Mouse (Mus musculus): Measurements from ENCODE around the gene Gm13723. TPM values are rescaled to one million over a fixed set of nuclear protein-coding genes. Genes with fewer than 3 reads are reported as not detected.

Gene Gm13723
- not detected in 2 replicates for total RNA-seq (2017)

- ATAC-seq (ENCODE audit: extremely low read depth, insufficient number of reproducible peaks, low FRiP score, poor library complexity, severe bottlenecking): no peak
These were observed at the start of gene Gm13723 for GRCm38 (mm10) chr2:86874702-86875101. TSS of gene Gm13723 (minus strand) at chr2:86874802.

GRCm38 (mm10) chr2:86905647-86906046, 31.0 kb upstream of the Gm13723 start:
- ATAC-seq (ENCODE audit: extremely low read depth, insufficient number of reproducible peaks, low FRiP score, poor library complexity, severe bottlenecking): no peak

- ATAC-seq (ENCODE audit: extremely low read depth, insufficient number of reproducible peaks, low FRiP score, poor library complexity, severe bottlenecking): no peak
These were observed 17.5 kb upstream of the Gm13723 start, which contains the start of gene Olfr1097 for GRCm38 (mm10) chr2:86892116-86892515. TSS of gene Olfr1097 (minus strand) at chr2:86892216.

DNA sequence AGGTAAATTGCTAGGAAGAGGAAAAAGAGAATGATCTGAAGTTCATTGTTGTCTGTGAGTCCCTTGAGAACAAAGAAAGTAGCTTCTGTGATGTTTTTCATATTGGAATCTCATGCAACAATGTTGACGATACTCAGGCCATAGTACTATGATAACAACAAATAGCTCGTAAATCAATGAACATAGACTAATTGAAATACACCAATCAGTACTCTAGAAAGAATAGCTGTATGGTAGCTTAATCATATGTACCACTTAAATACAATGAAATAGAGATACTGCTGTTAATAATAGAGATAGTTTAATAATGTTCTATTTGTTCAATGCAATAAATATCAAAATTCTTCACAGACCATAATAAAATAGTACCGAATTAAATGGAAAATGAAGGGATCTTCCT, 23.0 kb downstream of the Gm13723 start, which contains the start of gene Olfr1095:
Gene Olfr1095, minus strand, starts transcription at position 101 of the 400 bp plus-strand sequence.
- no peak for ATAC-seq (ENCODE audit: extremely low read depth, insufficient number of reproducible peaks, low FRiP score, poor library complexity, severe bottlenecking)

- no peak for ATAC-seq (ENCODE audit: extremely low read depth, insufficient number of reproducible peaks, low FRiP score, poor library complexity, severe bottlenecking)
These were observed 50.2 kb downstream of the Gm13723 start, which contains the start of gene Olfr1094 for GRCm38 (mm10) chr2:86824363-86824762. TSS of gene Olfr1094 (plus strand) at chr2:86824663.

Other genes with a start within 250 kb of the Gm13723 start
- gene Olfr1084, start 235.1 kb downstream of the Gm13723 start, total RNA-seq (2017): not detected in 2 replicates
- 0.12 TPM in 1 of 2 replicates, not detected in the other for gene Olfr1085, start 212.8 kb downstream of the Gm13723 start, total RNA-seq (2017)
- gene Olfr1086, start 194.7 kb downstream of the Gm13723 start, total RNA-seq (2017): not detected in 2 replicates
- gene Olfr1087, start 176.4 kb downstream of the Gm13723 start, total RNA-seq (2017): not detected in 2 replicates
- gene Olfr1089, start 141.1 kb downstream of the Gm13723 start, total RNA-seq (2017): not detected in 2 replicates
- gene Olfr1090, start 115.8 kb downstream of the Gm13723 start, total RNA-seq (2017): not detected in 2 replicates
- gene Olfr1093, start 92.3 kb downstream of the Gm13723 start, total RNA-seq (2017): not detected in 2 replicates
- gene Olfr141, start 64.8 kb downstream of the Gm13723 start, total RNA-seq (2017): 0.12 TPM in 1 of 2 replicates, not detected in the other
- 0.37 TPM in 1 of 2 replicates, not detected in the other for gene Olfr1094, start 50.1 kb downstream of the Gm13723 start, total RNA-seq (2017)
- not detected in 2 replicates for gene Olfr1095, start 23.1 kb downstream of the Gm13723 start, total RNA-seq (2017)
- not detected in 2 replicates for gene Olfr1097, start 17.4 kb upstream of the Gm13723 start, total RNA-seq (2017)
- not detected in 2 replicates for gene Olfr1098, start 49.7 kb upstream of the Gm13723 start, total RNA-seq (2017)
- 0.12 TPM in 1 of 2 replicates, not detected in the other for gene Olfr1099, start 85.9 kb upstream of the Gm13723 start, total RNA-seq (2017)
- not detected in 2 replicates for gene Olfr1100, start 105.2 kb upstream of the Gm13723 start, total RNA-seq (2017)
- gene Olfr1101, start 116.4 kb upstream of the Gm13723 start, total RNA-seq (2017): not detected in 2 replicates
- not detected in 2 replicates for gene Olfr1102, start 123.6 kb upstream of the Gm13723 start, total RNA-seq (2017)
- gene Olfr1104, start 152.3 kb upstream of the Gm13723 start, total RNA-seq (2017): not detected in 2 replicates
- gene Olfr1105, start 161.7 kb upstream of the Gm13723 start, total RNA-seq (2017): 0.49 TPM in 1 of 2 replicates, not detected in the other
- gene Olfr1106, start 177.5 kb upstream of the Gm13723 start, total RNA-seq (2017): not detected in 2 replicates
- not detected in 2 replicates for gene Olfr1107, start 201.0 kb upstream of the Gm13723 start, total RNA-seq (2017)
- gene Olfr1109, start 221.2 kb upstream of the Gm13723 start, total RNA-seq (2017): not detected in 2 replicates
- not detected in 2 replicates for gene Olfr259, start 239.8 kb upstream of the Gm13723 start, total RNA-seq (2017)

Measured in neutrophil, adult 5-6 weeks (primary cell).